Mouse (Mus musculus) cortical plate, adult 2 months (tissue): ENCODE measurements at regions not wholly inside any gene's neighbourhood (a gene's known extent, or its start where the extent isn't known, plus 50 kb on each side); places are given as distances from the start of the nearest gene placed in this dataset.

Experiments used
- CTCF ChIP-seq: fragments of 200-500 bp; IDR thresholded peaks from 2 replicates; pipeline ENCODE4 v1.5.1; 2011; ENCODE audit warnings: mild to moderate bottlenecking, control low read depth, low read length; ENCODE audit not compliant: insufficient read depth; ENCODE audit errors: extremely low read depth
- POLR2A ChIP-seq: fragments of 200-500 bp; IDR thresholded peaks from 2 replicates; pipeline ENCODE4 v1.6.1; 2011; ENCODE audit warnings: mild to moderate bottlenecking, low read length, control low read depth; ENCODE audit not compliant: insufficient read depth; ENCODE audit errors: extremely low read depth

DNA sequence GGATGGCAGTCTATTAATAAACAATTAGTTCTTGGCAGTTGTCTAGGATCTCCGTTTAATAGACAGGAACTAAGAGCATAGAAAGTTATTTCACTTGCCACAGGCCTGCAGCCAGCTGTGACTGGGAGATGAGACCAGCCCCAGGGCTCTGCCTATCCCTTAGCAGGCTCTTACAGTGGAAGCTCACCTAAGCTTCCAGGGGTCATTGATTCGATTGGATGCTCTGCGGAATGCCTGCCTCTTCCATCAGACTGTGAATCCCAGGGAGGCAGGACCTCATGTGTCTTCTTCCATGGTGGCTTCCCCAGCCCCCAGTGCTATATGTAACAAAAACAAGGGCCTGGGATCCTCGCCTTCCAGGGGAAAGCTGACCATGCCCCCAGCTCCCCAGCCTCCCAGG is 376.8 kb downstream of the Ptpru start:
- no peak for TF ChIP-seq CTCF
- TF ChIP-seq POLR2A: no peak
